Mouse (Mus musculus): ENCODE results near the gene Hoxa11. TPM values are rescaled to one million over a fixed set of nuclear protein-coding genes. Genes with fewer than 3 reads are reported as not detected.

Gene Hoxa11
- polyA plus RNA-seq, 1 experiment from 2014 or later = not detected

DNA sequence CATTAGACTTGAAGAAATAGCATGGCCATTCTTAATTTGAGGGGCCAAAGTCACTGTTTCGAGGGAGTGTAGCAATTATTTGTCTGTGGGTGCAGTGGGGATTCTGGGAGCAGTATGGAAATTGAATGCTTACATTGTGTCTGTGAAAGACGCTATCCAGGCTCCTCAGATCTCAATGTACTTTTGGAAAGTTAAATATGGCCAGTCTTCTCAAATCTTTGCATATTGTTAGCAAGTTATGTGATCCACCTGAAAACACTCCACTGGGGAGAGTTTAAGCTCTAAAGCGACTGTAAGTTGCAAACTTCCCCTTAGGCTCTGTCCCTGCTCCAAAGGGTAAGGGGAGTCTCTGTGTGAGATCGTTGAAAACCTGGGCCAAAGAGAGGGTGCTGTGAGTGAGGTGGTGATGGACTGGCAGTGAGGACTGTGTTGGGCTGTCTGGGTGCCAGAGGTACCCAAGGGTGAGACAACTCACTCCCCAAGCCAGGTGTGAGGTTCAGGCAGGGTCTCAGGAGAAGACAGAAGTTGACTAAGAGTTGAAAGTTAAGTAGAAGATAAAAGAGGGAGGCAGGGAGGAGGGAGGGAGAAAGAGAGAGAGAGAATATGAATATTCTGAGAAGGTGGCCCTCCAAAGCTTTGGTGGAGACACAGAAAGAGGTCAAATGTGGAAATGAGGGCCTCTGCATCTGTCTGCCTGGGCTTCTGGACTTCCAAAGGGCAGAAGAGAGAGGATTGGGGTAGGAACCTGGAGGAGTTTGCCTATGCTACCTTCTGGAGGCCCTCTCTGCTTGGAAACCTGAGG lies 38.5 kb downstream of the Hoxa11 start:
- Histone ChIP-seq H3K4me3 (replicated peaks) (no peak overlapping the region), H3K9ac (no peak overlapping the region), H3K4me2 (replicated peaks) (no peak overlapping the region), H3K27me3 (peaks cover 98% of the 10 kb centered on the region), H3K4me1 (peaks cover 29% of the 10 kb centered on the region), H3K27ac (replicated peaks) (no peak overlapping the region), H3K36me3 (no peaks in the 10 kb centered on the region), H3K9me3 (replicated peaks) (no peaks in the 10 kb centered on the region)
- no peak for ATAC-seq (ENCODE audit: insufficient number of reproducible peaks, low FRiP score, low TSS enrichment, low read depth)
- 3% methylated on average over 4 of the region's 4 CpGs for WGBS

DNA sequence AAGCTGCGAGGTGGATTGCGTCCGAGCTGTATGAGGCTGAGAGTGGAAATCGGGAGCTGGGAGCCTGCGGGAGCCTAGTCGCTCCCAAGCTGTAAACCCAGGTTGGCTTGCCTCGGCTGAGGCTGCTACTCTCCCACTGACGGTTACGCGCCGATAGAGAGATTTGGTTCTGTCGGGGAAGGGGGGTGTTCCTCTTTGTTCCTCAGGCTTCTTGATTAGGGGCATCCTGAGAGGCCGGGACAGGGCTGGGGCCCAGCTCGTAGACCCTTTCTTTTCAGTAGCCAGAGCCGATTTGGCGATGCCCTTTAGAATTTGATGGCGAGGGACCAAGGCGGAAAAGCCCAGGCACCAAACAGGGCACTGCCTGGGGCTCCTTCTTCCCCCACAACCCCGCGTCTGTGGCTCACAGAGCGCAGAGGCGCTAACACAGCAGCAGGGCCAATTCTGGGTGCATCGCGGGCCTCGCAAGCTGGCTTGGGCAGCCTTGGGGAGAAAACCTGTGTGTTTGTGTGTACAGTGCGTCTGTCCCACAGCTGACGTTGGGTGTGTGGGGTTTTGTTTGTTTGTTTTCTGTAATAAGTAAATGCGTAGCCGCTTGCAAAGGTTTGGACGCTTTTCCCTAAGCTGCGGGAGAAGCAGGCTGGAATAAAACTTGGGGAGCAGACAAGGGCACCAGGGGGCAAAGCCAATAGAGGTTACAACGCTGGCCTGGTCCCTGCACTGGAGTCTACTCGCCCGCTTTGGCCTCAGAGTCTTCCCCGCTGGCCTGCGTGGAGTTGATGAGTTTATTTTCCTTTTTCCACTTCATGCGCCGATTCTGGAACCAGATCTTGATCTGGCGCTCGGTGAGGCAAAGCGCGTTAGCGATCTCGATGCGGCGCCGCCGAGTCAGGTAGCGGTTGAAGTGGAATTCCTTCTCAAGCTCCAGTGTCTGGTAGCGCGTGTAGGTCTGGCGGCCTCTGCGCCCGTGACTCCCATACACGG lies 39.7 kb downstream of the Hoxa11 start:
- peaks cover 24% of the 10 kb centered on the region for H3K4me1 ChIP-seq
- H3K36me3 ChIP-seq = no peaks in the 10 kb centered on the region
- H3K9me3 ChIP-seq (replicated peaks) = no peaks in the 10 kb centered on the region
- no peak overlapping the region for H3K9ac ChIP-seq
- H3K27me3 ChIP-seq = peaks cover 98% of the 10 kb centered on the region
- 3% methylated on average over 55 of the region's 55 CpGs for WGBS
- no peak overlapping the region for H3K27ac ChIP-seq (replicated peaks)
- no peak overlapping the region for H3K4me2 ChIP-seq (replicated peaks)
- no peak overlapping the region for H3K4me3 ChIP-seq (replicated peaks)
- ATAC-seq (ENCODE audit: insufficient number of reproducible peaks, low FRiP score, low TSS enrichment, low read depth) = no peak

DNA sequence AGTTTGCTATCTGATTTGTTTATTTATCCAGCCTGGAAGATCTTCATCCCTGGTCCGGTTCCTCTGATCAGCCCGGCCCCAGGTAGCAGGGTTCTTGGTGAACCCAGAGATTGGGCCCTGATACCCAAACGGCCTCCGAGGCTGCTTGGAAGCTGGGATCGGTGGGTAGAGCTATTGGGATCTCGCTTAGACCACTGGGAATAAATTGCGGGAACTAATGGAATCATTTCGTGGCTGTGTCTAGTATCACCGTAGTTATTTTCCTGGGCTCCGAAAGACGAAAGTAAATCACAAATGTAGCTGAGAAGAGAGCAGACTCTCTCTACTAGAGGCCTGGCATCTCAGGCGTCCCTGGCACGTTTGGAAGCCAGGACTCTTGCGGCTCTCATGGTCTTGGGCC lies 40.4 kb downstream of the Hoxa11 start:
- H3K4me3 ChIP-seq (replicated peaks) = no peak overlapping the region
- 6% methylated on average over 14 of the region's 14 CpGs for WGBS

DNA sequence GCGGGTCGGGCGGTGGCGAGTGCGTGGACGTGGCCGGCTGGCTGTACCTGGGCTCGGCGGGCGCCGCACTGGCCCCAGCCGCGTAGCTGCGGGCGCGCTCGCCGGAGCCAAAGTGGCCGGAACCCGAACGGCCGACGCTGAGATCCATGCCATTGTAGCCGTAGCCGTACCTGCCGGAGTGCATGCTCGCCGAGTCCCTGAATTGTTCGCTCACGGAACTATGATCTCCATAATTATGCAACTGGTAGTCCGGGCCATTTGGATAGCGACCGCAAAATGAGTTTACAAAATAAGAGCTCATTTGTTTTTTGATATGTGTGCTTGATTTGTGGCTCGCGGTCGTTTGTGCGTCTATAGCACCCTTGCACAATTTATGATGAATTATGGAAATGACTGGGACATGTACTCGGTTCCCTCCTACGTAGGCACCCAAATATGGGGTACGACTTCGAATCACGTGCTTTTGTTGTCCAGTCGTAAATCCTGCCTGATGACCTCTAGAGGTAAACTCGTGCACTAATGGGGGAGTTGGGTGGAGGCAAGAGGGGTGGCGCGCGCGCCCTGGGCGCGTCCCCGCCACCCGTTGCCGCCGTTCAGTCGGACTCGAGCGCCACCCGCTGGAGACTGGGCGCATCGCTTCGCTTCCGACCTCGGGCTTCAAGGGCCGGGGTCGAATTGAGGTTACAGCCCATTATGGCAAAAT lies 41.4 kb downstream of the Hoxa11 start, which contains the start of gene Hoxa5:
Gene Hoxa5, minus strand, starts transcription at position 538 of the 703 bp plus-strand sequence.
- Histone ChIP-seq H3K27ac (replicated peaks) (no peak within 1 kb of the TSS), H3K9ac (no peak within 1 kb of the TSS), H3K27me3 (peaks cover 99% of the 10 kb centered on the region), H3K9me3 (replicated peaks) (no peaks in the 10 kb centered on the region), H3K36me3 (no peaks in the 10 kb centered on the region), H3K4me1 (peaks cover 24% of the 10 kb centered on the region), H3K4me3 (replicated peaks) (peak within 1 kb of the TSS; percentile 32), H3K4me2 (replicated peaks) (peak within 1 kb of the TSS; percentile 45)
- under 1% methylated on average over 65 of the region's 65 CpGs for WGBS
- ATAC-seq (ENCODE audit: insufficient number of reproducible peaks, low FRiP score, low TSS enrichment, low read depth) = no peak

More for the DNA sequence above, 40.4 kb downstream of the Hoxa11 start:
- no peak overlapping the region for H3K9ac ChIP-seq
- no peaks in the 10 kb centered on the region for H3K9me3 ChIP-seq (replicated peaks)
- H3K27me3 ChIP-seq = peaks cover 99% of the 10 kb centered on the region
- H3K36me3 ChIP-seq = no peaks in the 10 kb centered on the region
- ATAC-seq (ENCODE audit: insufficient number of reproducible peaks, low FRiP score, low TSS enrichment, low read depth) = no peak
- no peak overlapping the region for H3K27ac ChIP-seq (replicated peaks)
- H3K4me2 ChIP-seq (replicated peaks) = no peak overlapping the region
- peaks cover 24% of the 10 kb centered on the region for H3K4me1 ChIP-seq

DNA sequence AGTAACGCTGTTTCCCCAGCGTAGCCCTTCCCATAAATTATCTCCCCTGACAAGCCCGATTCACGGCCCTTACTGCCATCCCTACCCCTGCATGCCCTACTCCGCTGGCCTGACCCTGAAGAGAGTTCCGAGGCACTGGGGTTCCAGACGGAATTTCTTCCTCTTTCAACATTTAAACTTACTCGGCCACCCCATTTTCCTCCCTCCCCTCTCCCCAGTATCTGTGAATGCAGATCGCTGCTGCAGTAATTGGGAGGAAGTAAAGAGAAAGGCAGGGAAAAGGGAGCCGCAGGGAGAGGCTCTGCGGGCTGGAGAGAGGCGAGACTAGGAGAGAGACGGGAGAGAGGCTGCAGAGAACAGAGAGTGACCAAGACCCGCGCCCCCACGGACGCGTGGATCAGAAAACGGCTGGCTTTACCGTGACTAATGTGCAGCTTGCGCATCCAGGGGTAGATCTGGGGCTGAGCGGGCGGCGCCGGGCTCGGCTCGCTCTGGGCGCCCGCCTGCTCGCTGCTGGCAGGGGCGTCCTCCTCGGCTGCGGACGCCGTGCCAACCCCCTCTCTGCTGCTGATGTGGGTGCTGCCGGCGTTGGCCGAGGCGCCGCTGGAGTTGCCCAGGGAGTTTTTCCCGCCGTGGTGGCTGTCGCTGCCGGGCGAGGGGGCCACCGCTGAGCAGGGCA lies 42.1 kb downstream of the Hoxa11 start:
- ATAC-seq (ENCODE audit: insufficient number of reproducible peaks, low FRiP score, low TSS enrichment, low read depth) = no peak
- Histone ChIP-seq H3K27ac (replicated peaks) (no peak overlapping the region), H3K4me2 (replicated peaks) (peak overlapping the region; percentile 45), H3K4me3 (replicated peaks) (peak overlapping the region; percentile 32), H3K4me1 (peaks cover 19% of the 10 kb centered on the region), H3K9ac (no peak overlapping the region), H3K36me3 (no peaks in the 10 kb centered on the region), H3K9me3 (replicated peaks) (no peaks in the 10 kb centered on the region), H3K27me3 (peaks cover 99% of the 10 kb centered on the region)
- WGBS = under 1% methylated on average over 46 of the region's 46 CpGs

DNA sequence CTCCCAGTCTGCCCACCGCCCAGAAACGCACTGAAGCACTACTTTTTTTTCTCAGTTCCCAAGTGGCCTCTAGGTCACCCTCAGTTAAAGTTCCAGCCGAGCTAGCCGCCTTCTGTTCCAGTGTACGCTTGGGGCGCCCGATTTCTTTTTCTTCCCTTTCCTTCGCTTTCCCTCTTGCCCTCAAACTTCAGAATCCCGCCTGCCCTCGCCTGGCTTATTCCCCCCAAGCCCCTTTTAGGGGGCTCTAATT lies 42.6 kb downstream of the Hoxa11 start:
- ATAC-seq (ENCODE audit: insufficient number of reproducible peaks, low FRiP score, low TSS enrichment, low read depth) = no peak
- H3K4me2 ChIP-seq (replicated peaks) = peak overlapping the region; percentile 8; the same call in 1 of the 2 replicates
- no peaks in the 10 kb centered on the region for H3K9me3 ChIP-seq (replicated peaks)
- peaks cover 99% of the 10 kb centered on the region for H3K27me3 ChIP-seq
- no peaks in the 10 kb centered on the region for H3K36me3 ChIP-seq
- H3K27ac ChIP-seq (replicated peaks) = no peak overlapping the region
- H3K4me1 ChIP-seq = peaks cover 16% of the 10 kb centered on the region
- H3K4me3 ChIP-seq (replicated peaks) = peak overlapping the region; percentile 32; the same call in 1 of the 2 replicates
- H3K9ac ChIP-seq = no peak overlapping the region
- 3% methylated on average over 10 of the region's 10 CpGs for WGBS

DNA sequence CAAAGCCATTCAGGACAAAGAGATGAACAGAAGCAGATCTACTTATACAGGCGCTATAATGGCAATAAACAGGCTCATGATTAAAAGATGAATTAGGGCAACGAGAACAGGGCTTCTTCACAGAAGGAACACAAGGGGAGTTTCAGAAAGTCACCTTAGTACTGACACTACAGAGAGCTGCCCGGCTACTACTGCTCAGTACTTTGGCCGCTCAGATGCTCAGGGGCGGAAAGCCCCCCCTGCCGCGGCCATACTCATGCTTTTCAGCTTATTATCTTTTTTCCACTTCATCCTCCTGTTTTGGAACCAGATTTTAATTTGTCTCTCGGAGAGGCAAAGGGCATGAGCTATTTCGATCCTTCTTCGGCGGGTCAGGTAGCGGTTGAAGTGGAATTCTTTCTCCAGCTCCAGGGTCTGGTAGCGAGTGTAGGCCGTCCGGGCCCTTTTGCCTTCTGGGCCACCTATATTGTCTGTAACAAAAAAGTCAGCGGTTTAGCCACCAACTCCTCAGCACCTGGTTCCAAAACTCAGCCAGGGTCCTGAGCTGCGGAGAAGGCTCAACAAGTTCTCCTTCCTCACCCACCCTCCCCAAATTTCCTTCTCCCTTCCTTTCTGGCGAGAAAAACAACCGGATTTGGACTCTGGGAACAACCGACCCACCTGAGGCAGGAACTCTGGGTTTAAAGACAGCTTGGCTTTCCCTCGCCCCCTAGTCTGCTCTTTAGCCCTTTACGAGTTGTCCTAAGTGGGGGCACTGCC lies 43.1 kb downstream of the Hoxa11 start:
- H3K4me3 ChIP-seq (replicated peaks) = peak overlapping the region; percentile 32; the same call in 1 of the 2 replicates
- no peak overlapping the region for H3K27ac ChIP-seq (replicated peaks)
- no peak overlapping the region for H3K9ac ChIP-seq
- no peak overlapping the region for H3K4me2 ChIP-seq (replicated peaks)
- H3K36me3 ChIP-seq = no peaks in the 10 kb centered on the region
- H3K9me3 ChIP-seq (replicated peaks) = no peaks in the 10 kb centered on the region
- peaks cover 16% of the 10 kb centered on the region for H3K4me1 ChIP-seq
- peaks cover 100% of the 10 kb centered on the region for H3K27me3 ChIP-seq
- WGBS = 5% methylated on average over 22 of the region's 22 CpGs
- no peak for ATAC-seq (ENCODE audit: insufficient number of reproducible peaks, low FRiP score, low TSS enrichment, low read depth)

DNA sequence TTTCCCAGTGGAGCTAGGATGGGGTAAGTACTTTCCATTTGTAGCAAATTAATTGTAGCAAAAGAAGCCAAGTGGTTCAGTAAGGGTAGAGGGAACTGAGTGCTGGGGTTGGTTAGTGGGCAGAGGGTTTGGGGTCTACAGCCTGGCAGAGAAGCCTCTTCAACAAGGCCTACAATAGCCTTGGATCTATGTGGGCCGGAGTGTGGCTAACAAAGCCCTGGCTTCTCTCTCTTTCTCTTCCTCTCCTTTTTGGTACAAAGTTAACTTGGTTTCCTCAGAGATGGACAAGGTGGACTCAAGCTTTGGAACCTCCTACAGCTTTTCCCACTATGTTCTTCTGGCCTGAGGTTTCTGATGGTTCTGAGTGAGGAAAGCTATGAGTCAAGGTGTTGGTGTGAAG lies 44.3 kb downstream of the Hoxa11 start:
- no peaks in the 10 kb centered on the region for H3K9me3 ChIP-seq (replicated peaks)
- H3K36me3 ChIP-seq = no peaks in the 10 kb centered on the region
- H3K27me3 ChIP-seq = peaks cover 100% of the 10 kb centered on the region
- H3K4me3 ChIP-seq (replicated peaks) = no peak overlapping the region
- H3K9ac ChIP-seq = no peak overlapping the region
- no peak overlapping the region for H3K27ac ChIP-seq (replicated peaks)
- no peak for ATAC-seq (ENCODE audit: insufficient number of reproducible peaks, low FRiP score, low TSS enrichment, low read depth)
- peaks cover 16% of the 10 kb centered on the region for H3K4me1 ChIP-seq
- no peak overlapping the region for H3K4me2 ChIP-seq (replicated peaks)
- WGBS = 25% methylated on average over 1 of the region's 1 CpGs

DNA sequence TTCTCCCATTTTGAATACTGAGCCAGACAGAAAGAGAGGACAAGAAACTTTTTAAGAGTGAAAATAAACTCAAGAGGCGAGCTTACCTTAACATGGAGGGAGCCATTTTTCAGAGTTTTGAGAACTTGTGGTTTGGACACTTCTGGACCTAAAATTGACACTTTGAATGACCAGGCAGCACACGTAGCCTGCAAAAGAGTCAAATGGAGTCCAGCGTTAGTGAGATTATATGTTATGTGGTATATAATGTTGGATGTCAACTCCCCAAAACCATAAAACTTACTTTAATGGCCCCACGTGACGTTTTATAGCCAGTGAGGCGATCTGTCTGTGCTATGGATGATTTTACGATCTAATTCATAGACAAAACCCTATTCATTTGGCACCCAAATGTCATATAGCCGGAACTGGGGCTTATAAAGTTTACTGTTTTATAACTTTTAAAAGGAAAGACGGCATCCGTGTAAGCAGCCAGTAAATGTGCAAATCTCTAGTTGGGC lies 44.8 kb downstream of the Hoxa11 start:
- Histone ChIP-seq H3K4me3 (replicated peaks) (no peak overlapping the region), H3K4me2 (replicated peaks) (no peak overlapping the region), H3K27ac (replicated peaks) (no peak overlapping the region), H3K4me1 (peaks cover 16% of the 10 kb centered on the region), H3K9ac (no peak overlapping the region), H3K36me3 (no peaks in the 10 kb centered on the region), H3K9me3 (replicated peaks) (no peaks in the 10 kb centered on the region), H3K27me3 (peaks cover 100% of the 10 kb centered on the region)
- ATAC-seq (ENCODE audit: insufficient number of reproducible peaks, low FRiP score, low TSS enrichment, low read depth) = no peak
- 21% methylated on average over 10 of the region's 10 CpGs for WGBS
